Mouse (Mus musculus) heart, embryonic 11.5 days (tissue): Measurements from ENCODE around the gene Ddb1. TPM values are rescaled to one million over a fixed set of nuclear protein-coding genes. Genes with fewer than 3 reads are reported as not detected.
"Not testable (repeated sequence)": the region's sequence is repeated elsewhere in the genome, so short reads cannot be mapped to it uniquely, and the experiment has no call there.

ENCODE experiments used
- ATAC-seq: fragments of 200-750 bp; cut with Nextera tagmentation; replicated peaks from 2 replicates; pipeline ENCODE4 v1.8.0; 2017; ENCODE audit warnings: moderate library complexity; ENCODE audit not compliant: insufficient number of reproducible peaks, low FRiP score, low TSS enrichment
- H3K27ac ChIP-seq: fragments of 300-500 bp; sonication (generic); 2 replicates; pipeline ENCODE4 v1.5.1; 2014; ENCODE audit warnings: mild to moderate bottlenecking, low read depth, low read length
- H3K27me3 ChIP-seq: fragments of 300-500 bp; sonication (generic); 2 replicates; pipeline ENCODE4 v1.6.1; 2014; ENCODE audit warnings: mild to moderate bottlenecking, low read length, mixed read lengths; ENCODE audit not compliant: control insufficient read depth, insufficient read depth
- H3K36me3 ChIP-seq: fragments of 300-500 bp; sonication (generic); 2 replicates; pipeline ENCODE4 v1.6.1; 2014; ENCODE audit warnings: mild to moderate bottlenecking, low read length, moderate library complexity, mixed read lengths; ENCODE audit not compliant: control insufficient read depth, insufficient read depth
- H3K4me1 ChIP-seq: fragments of 300-500 bp; sonication (generic); 2 replicates; pipeline ENCODE4 v1.6.1; 2014; ENCODE audit warnings: low read length; ENCODE audit not compliant: control insufficient read depth, insufficient read depth
- H3K4me2 ChIP-seq: fragments of 300-500 bp; sonication (generic); 2 replicates; pipeline ENCODE4 v1.6.1; 2014; ENCODE audit warnings: mild to moderate bottlenecking, moderate library complexity
- H3K4me3 ChIP-seq: fragments of 300-500 bp; sonication (generic); 2 replicates; pipeline ENCODE4 v1.5.1; 2014; ENCODE audit warnings: low read depth, low read length
- H3K9ac ChIP-seq: fragments of 300-500 bp; sonication (generic); 2 replicates; pipeline ENCODE4 v1.6.1; 2014; ENCODE audit warnings: mild to moderate bottlenecking, low read depth, low read length, moderate library complexity
- H3K9me3 ChIP-seq: fragments of 300-500 bp; sonication (generic); replicated peaks from 2 replicates; pipeline ENCODE4 v1.6.1; 2016; ENCODE audit warnings: low read length; ENCODE audit not compliant: control insufficient read depth
- WGBS: fragments of 180-500 bp; shearing (Covaris S2); extraction: QIAGEN DNeasy Blood & Tissue Kit; methylation state at CpG from one replicate; pipeline ENCODE4 v1.1.7; 2014; ENCODE audit not compliant: insufficient replicate concordance; 5-methylcytosine and 5-hydroxymethylcytosine counted together
- polyA plus RNA-seq: library from polyadenylated mRNA; unstranded; fragments of >200 nt; fragmentation: Nextera tagmentation; extraction: Ambion mirVana; gene quantifications from 2 replicates; pipeline ENCODE4 v1.2.1, GENCODE M21; 2014

The Ddb1 gene
- 265 and 328 TPM in 2 replicates for polyA plus RNA-seq

GRCm38 (mm10) chr19:10605293-10605900, at the start of gene Ddb1, which contains the start of gene Tkfc:
Gene Ddb1 (plus strand): TSS chr19:10605327.
Gene Tkfc (minus strand): TSS chr19:10605654.
- ATAC-seq = peak; percentile 96
- peak within 1 kb of the TSS; percentile 98 for H3K4me3 ChIP-seq
- H3K4me2 ChIP-seq = peak within 1 kb of the TSS; percentile 84
- H3K9ac ChIP-seq = peak within 1 kb of the TSS; percentile 99
- H3K27me3 ChIP-seq = no peaks in the 10 kb centered on the region
- H3K27ac ChIP-seq = peak within 1 kb of the TSS; percentile 80
- peaks cover 15% of the 10 kb centered on the region for H3K4me1 ChIP-seq
- H3K9me3 ChIP-seq = no peaks in the 10 kb centered on the region
- H3K36me3 ChIP-seq = peaks cover 20% of the 10 kb centered on the region
- under 1% methylated on average over 46 of the region's 49 CpGs for WGBS

DNA sequence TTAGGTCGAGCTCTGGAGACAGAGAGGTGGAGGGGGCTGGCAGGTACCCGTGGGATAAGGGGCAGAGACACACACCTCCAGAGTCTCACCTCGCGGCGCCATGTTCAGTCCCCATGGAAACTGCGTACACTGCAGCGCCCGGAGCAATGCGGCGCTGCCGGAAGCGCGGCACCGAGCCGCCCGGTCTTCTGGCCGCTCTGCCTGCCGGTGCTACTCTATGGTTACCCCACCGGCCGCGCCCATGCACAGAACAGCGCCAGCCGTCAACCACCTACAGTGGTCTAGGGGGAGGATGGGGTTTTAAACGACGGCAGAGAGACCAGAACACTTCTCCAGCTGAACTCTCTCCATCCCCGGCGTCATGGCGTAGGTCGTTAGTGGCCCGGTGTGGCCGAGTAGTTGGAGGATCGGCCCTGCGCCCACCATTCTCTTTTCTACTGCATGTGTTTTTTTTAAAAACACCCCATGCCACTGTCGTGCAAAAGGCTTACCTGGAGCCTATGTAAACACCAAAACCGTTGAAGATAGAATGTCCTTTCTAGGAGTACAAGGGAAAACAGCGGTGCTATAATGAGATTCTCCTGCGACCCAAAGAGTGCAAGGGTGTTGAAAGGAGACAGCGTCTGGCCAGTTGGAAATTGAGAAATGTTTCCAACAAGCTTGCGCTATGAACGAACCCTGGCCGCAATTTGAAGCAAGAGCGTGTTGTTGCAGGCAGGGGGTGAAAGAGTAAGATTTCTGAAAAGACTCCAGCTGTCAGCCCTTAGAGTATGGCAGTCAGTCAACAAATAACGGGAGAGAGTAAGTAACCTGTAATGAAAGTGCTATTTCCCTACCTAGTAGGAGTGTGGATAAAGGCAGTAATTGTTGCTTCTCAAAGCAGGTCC, 49.3 kb upstream of the Ddb1 start, which contains the start of gene Tmem216:
Gene Tmem216 (minus strand): TSS at position 615 of the 887 bp plus-strand sequence.
- Histone ChIP-seq H3K4me3 (peak within 1 kb of the TSS; percentile 71), H3K27ac (peak within 1 kb of the TSS; percentile 77), H3K9me3 (no peaks in the 10 kb centered on the region), H3K36me3 (peaks cover 1% of the 10 kb centered on the region; the same call in 1 of the 2 replicates), H3K9ac (peak within 1 kb of the TSS; percentile 86), H3K4me2 (peak within 1 kb of the TSS; percentile 87), H3K4me1 (peaks cover 11% of the 10 kb centered on the region), H3K27me3 (no peaks in the 10 kb centered on the region)
- ATAC-seq = peak; percentile 92
- WGBS = 1% methylated on average over 43 of the region's 43 CpGs

- H3K4me2 ChIP-seq = no peak overlapping the region
- H3K36me3 ChIP-seq = no peaks in the 10 kb centered on the region
- H3K27me3 ChIP-seq = no peaks in the 10 kb centered on the region
- WGBS = 57% methylated on average over 2 of the region's 2 CpGs
- no peaks in the 10 kb centered on the region for H3K9me3 ChIP-seq
- H3K27ac ChIP-seq = no peak overlapping the region
- ATAC-seq = no peak
- H3K9ac ChIP-seq = no peak overlapping the region
- H3K4me3 ChIP-seq = no peak overlapping the region
- H3K4me1 ChIP-seq = peaks cover 16% of the 10 kb centered on the region
Observed at GRCm38 (mm10) chr19:10557001-10557400, 48.1 kb upstream of the Ddb1 start.

DNA sequence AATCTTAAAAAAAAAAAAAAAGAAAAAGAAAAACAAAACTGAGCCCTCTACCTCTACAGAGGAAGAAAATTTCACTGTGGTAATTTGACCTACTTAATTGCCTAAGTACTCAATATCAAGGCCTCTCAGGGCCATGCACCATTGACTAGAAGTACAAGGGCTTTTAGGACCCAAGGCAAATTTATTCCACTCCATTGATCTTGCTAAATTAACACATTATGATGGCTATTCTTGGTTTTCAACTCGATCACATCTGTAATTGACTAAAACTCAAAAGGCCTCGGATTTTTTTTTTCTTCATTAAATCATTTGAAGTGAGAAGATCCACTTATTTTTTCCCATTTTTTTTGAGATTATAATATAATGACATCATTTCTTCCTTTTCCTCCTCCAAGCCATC, 47.7 kb upstream of the Ddb1 start:
- peaks cover 16% of the 10 kb centered on the region for H3K4me1 ChIP-seq
- no peak overlapping the region for H3K4me3 ChIP-seq
- H3K9ac ChIP-seq = no peak overlapping the region
- H3K36me3 ChIP-seq = no peaks in the 10 kb centered on the region
- H3K27me3 ChIP-seq = no peaks in the 10 kb centered on the region
- ATAC-seq = no peak
- no peak overlapping the region for H3K4me2 ChIP-seq
- H3K27ac ChIP-seq = no peak overlapping the region
- H3K9me3 ChIP-seq = no peaks in the 10 kb centered on the region
- WGBS = 77% methylated on average over 2 of the region's 2 CpGs

GRCm38 (mm10) chr19:10557837-10558375, 47.2 kb upstream of the Ddb1 start:
- H3K36me3 ChIP-seq, ATAC-seq, H3K4me2 ChIP-seq, H3K9ac ChIP-seq, H3K27me3 ChIP-seq, H3K4me3 ChIP-seq, H3K27ac ChIP-seq, H3K9me3 ChIP-seq: not testable (repeated sequence)
- peaks cover 16% of the 10 kb centered on the region for H3K4me1 ChIP-seq
- 70% methylated on average over 4 of the region's 4 CpGs for WGBS

DNA sequence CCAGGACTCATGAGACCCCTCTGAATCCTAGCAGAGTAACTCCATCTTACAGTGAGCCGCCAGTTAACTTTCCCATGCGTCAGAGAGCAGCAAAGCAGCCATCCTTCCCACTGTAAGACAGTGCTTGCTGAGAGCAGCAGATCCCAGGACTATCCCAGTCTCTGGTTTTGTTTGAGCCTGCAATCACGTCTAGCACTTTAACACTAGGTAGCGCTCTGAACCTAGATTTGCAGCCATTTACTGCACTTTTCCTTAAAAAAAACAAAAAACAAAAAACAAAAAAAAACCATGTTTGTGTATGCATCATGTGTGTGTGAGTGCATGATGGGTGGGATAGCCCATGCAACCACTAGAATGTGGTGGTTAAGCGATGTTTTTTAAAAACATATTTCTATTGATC, 45.0 kb upstream of the Ddb1 start:
- H3K4me1 ChIP-seq = peaks cover 12% of the 10 kb centered on the region
- no peak overlapping the region for H3K4me3 ChIP-seq
- ATAC-seq = no peak
- no peaks in the 10 kb centered on the region for H3K9me3 ChIP-seq
- WGBS = 38% methylated on average over 5 of the region's 5 CpGs
- no peak overlapping the region for H3K4me2 ChIP-seq
- no peak overlapping the region for H3K27ac ChIP-seq
- no peaks in the 10 kb centered on the region for H3K36me3 ChIP-seq
- H3K27me3 ChIP-seq = no peaks in the 10 kb centered on the region
- H3K9ac ChIP-seq = no peak overlapping the region

GRCm38 (mm10) chr19:10561558-10562314, 43.4 kb upstream of the Ddb1 start:
- H3K9ac ChIP-seq = peak overlapping the region; percentile 55; the same call in 1 of the 2 replicates
- peak overlapping the region; percentile 95 for H3K27ac ChIP-seq
- WGBS = 35% methylated on average over 6 of the region's 6 CpGs
- H3K36me3 ChIP-seq = no peaks in the 10 kb centered on the region
- no peaks in the 10 kb centered on the region for H3K9me3 ChIP-seq
- peak; percentile 63; the same call in 1 of the 2 replicates for ATAC-seq
- H3K4me3 ChIP-seq = no peak overlapping the region
- no peak overlapping the region; the same call in 1 of the 2 replicates for H3K4me2 ChIP-seq
- H3K4me1 ChIP-seq = peaks cover 4% of the 10 kb centered on the region; the same call in 1 of the 2 replicates
- H3K27me3 ChIP-seq = no peaks in the 10 kb centered on the region

DNA sequence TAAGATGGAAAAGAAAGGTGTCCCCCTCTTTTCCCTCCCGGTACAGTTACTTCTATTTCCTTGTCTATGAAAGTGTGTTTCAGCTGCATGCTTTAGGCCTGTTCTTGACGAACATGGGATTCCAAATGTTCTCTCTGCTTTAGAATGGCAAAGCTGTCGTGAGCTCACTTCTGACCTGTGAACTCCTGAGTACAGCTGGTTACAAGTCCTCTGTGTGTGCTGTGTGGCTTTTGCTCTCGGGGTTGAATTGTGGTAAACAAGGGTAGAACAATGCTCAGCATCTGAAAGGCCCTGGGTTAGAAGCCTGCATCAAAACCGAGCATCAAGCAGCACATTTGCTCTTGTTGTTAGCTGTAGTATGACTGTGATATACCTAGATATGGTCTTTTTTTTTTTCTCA, 42.8 kb upstream of the Ddb1 start:
- Histone ChIP-seq H3K9me3 (no peaks in the 10 kb centered on the region), H3K27me3 (no peaks in the 10 kb centered on the region), H3K4me3 (no peak overlapping the region), H3K4me2 (no peak overlapping the region), H3K9ac (no peak overlapping the region), H3K4me1 (peaks cover 4% of the 10 kb centered on the region; the same call in 1 of the 2 replicates), H3K36me3 (no peaks in the 10 kb centered on the region), H3K27ac (peak overlapping the region; percentile 95)
- 66% methylated on average over 5 of the region's 5 CpGs for WGBS
- no peak for ATAC-seq
